Mouse (Mus musculus): ENCODE results near the gene Fgfr2. TPM values are rescaled to one million over a fixed set of nuclear protein-coding genes. Genes with fewer than 3 reads are reported as not detected.

Gene Fgfr2
- polyA plus RNA-seq, 1 experiment from 2014 or later, result 106 TPM

DNA sequence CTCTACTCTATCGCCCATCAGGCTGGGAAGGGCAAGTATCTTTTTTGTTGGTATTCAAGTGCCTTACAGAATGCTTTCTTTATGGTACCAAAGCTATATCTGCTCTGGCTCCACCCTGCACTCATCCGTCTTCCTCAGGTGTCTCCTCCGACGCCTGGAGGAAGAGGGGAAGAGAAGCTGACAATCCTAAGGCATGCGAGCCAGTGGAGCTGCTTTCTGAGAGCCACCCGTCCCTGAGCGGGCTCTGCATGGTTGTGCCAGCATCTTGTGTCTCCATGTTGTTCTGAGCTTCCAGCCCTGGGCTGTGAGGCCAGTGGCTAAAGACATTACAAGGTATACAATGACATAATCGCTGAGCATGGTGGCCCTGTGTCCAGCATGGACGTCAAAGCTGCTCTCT is 388.9 kb downstream of the Fgfr2 start:
- no peaks in the 10 kb centered on the region for H3K27me3 ChIP-seq (replicated peaks; ENCODE audit: control insufficient read depth, insufficient read depth, low read length)
- no peak for ATAC-seq (ENCODE audit: low read depth)
- H3K27ac ChIP-seq (replicated peaks; ENCODE audit: low read depth, low read length), result no peak overlapping the region
- no peaks in the 10 kb centered on the region for H3K9me3 ChIP-seq (ENCODE audit: control insufficient read depth, low read length)
- H3K36me3 ChIP-seq (ENCODE audit: control insufficient read depth, insufficient read depth, low read length), result no peaks in the 10 kb centered on the region; the same call in 1 of the 2 replicates
- WGBS, result 88% methylated on average over 9 of the region's 9 CpGs
- H3K4me2 ChIP-seq (ENCODE audit: low read depth, low read length), result no peak overlapping the region
- H3K4me3 ChIP-seq (ENCODE audit: low read depth, low read length), result no peak overlapping the region
- H3K9ac ChIP-seq (ENCODE audit: low read depth, low read length), result no peak overlapping the region
- DNase-seq (ENCODE audit: low spot score), result no peak
- peaks cover 21% of the 10 kb centered on the region for H3K4me1 ChIP-seq (ENCODE audit: control insufficient read depth, insufficient read depth, low read length)

DNA sequence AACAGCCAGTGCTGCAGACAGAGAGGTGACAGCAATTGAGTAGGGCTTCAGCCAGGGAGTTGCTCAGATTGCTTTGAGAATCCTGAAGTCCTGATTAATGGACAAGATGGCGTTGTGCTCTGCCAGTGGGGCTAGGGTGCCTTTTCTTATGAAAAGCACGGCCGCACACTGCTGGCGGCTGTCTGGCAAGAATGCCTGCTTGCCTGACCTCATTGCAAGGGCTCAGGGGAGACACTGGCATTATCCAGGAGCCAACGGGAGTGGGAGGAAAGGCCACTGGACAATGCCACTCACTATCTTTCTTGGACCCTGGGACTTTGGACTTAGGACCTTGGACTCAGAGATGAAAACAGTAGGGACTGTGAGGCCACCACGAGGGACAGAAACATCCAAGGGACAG is 389.6 kb downstream of the Fgfr2 start:
- no peak for DNase-seq (ENCODE audit: low spot score)
- H3K27ac ChIP-seq (replicated peaks; ENCODE audit: low read depth, low read length), result no peak overlapping the region
- H3K4me3 ChIP-seq (ENCODE audit: low read depth, low read length), result no peak overlapping the region
- 81% methylated on average over 6 of the region's 6 CpGs for WGBS
- H3K27me3 ChIP-seq (replicated peaks; ENCODE audit: control insufficient read depth, insufficient read depth, low read length), result no peaks in the 10 kb centered on the region
- H3K9ac ChIP-seq (ENCODE audit: low read depth, low read length), result no peak overlapping the region
- no peaks in the 10 kb centered on the region; the same call in 1 of the 2 replicates for H3K36me3 ChIP-seq (ENCODE audit: control insufficient read depth, insufficient read depth, low read length)
- no peak overlapping the region for H3K4me2 ChIP-seq (ENCODE audit: low read depth, low read length)
- peaks cover 21% of the 10 kb centered on the region for H3K4me1 ChIP-seq (ENCODE audit: control insufficient read depth, insufficient read depth, low read length)
- no peaks in the 10 kb centered on the region for H3K9me3 ChIP-seq (ENCODE audit: control insufficient read depth, low read length)
- no peak for ATAC-seq (ENCODE audit: low read depth)

DNA sequence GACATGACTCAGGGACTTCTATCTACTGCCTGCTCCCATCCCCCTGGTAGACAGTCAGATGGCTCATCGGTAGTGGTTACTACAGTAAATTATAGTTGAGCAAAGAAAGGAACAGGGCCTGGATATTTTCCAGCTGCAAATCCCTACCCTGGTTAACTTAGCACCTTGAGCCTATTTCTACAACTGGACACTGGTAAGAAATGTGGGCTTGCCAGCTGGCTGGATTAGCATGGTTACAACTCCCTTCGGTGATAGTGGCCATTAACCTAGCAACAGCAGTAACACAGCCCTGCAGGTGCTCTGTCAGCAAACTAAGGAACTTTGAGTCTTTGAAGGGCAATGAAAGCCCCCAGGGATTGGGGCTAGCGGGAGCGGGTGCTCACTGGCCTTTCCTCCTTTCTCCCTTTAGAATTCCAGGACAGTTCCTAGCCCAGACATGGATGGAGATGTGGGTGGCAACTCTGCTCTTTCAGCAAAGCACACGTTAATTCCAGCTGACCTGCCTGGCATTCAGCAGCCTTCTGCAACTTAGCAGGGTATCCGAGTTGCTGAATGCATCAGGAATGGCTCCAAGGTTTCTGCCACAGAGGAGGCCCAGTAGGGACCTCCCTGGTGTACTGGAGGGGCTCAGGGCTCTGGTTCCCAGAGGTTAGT is 390.9 kb downstream of the Fgfr2 start:
- Histone ChIP-seq H3K27ac (replicated peaks; ENCODE audit: low read depth, low read length) (no peak overlapping the region), H3K4me1 (ENCODE audit: control insufficient read depth, insufficient read depth, low read length) (peaks cover 21% of the 10 kb centered on the region)

DNA sequence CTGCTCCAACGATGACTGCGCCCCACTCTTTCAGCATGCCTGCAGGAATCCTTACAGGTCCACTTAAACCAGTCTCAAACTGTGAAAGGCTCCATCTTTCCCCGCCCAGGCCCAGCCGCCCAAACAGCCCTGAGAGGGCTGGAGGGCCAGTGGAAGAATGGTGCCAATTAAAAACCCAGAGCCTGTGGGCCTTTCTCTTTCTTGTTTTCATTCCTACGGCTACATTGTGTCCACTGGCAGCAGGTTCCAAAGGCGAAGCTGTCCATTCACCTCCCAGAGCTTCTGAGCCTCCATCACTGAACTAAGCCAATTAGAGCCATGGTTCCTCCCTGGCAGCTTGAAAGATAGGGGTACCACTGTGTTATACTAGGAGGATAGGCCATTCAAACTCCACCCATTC is 391.6 kb downstream of the Fgfr2 start:
- Histone ChIP-seq H3K4me3 (ENCODE audit: low read depth, low read length) (no peak overlapping the region), H3K36me3 (ENCODE audit: control insufficient read depth, insufficient read depth, low read length) (no peaks in the 10 kb centered on the region; the same call in 1 of the 2 replicates), H3K9me3 (ENCODE audit: control insufficient read depth, low read length) (no peaks in the 10 kb centered on the region), H3K9ac (ENCODE audit: low read depth, low read length) (no peak overlapping the region), H3K4me1 (ENCODE audit: control insufficient read depth, insufficient read depth, low read length) (peaks cover 18% of the 10 kb centered on the region), H3K27ac (replicated peaks; ENCODE audit: low read depth, low read length) (no peak overlapping the region), H3K4me2 (ENCODE audit: low read depth, low read length) (no peak overlapping the region), H3K27me3 (replicated peaks; ENCODE audit: control insufficient read depth, insufficient read depth, low read length) (no peaks in the 10 kb centered on the region)
- no peak for DNase-seq (ENCODE audit: low spot score)
- ATAC-seq (ENCODE audit: low read depth), result no peak
- WGBS, result 65% methylated on average over 6 of the region's 6 CpGs

More for the DNA sequence above, 390.9 kb downstream of the Fgfr2 start:
- no peaks in the 10 kb centered on the region for H3K9me3 ChIP-seq (ENCODE audit: control insufficient read depth, low read length)
- no peak overlapping the region for H3K4me3 ChIP-seq (ENCODE audit: low read depth, low read length)
- no peak for ATAC-seq (ENCODE audit: low read depth)
- DNase-seq (ENCODE audit: low spot score), result no peak
- no peaks in the 10 kb centered on the region for H3K27me3 ChIP-seq (replicated peaks; ENCODE audit: control insufficient read depth, insufficient read depth, low read length)
- 66% methylated on average over 6 of the region's 6 CpGs for WGBS
- no peak overlapping the region for H3K9ac ChIP-seq (ENCODE audit: low read depth, low read length)
- H3K4me2 ChIP-seq (ENCODE audit: low read depth, low read length), result no peak overlapping the region
- no peaks in the 10 kb centered on the region; the same call in 1 of the 2 replicates for H3K36me3 ChIP-seq (ENCODE audit: control insufficient read depth, insufficient read depth, low read length)

DNA sequence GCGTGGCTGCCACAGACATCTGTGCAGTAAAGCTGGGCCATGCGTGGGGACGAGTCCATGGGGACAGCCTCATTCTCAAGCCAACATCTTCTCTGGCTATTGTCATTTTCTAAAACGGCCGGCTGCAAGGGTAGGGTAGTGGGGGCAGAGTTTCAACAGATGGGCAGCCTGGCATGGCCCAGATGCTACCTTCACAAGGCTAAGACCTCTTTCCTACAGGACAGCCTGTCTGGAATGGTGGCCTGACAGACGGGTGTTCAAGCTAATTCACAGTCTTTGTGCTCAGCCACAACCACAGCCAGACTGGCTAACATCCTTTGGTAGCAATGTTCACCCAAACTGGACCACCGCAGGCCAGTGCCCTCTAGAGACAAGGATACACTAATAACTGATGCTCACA is 392.6 kb downstream of the Fgfr2 start:
- H3K4me1 ChIP-seq (ENCODE audit: control insufficient read depth, insufficient read depth, low read length), result peaks cover 9% of the 10 kb centered on the region
- no peak overlapping the region for H3K9ac ChIP-seq (ENCODE audit: low read depth, low read length)
- ATAC-seq (ENCODE audit: low read depth) (no peak), DNase-seq (ENCODE audit: low spot score) (no peak)
- H3K36me3 ChIP-seq (ENCODE audit: control insufficient read depth, insufficient read depth, low read length), result no peaks in the 10 kb centered on the region; the same call in 1 of the 2 replicates
- no peak overlapping the region for H3K4me3 ChIP-seq (ENCODE audit: low read depth, low read length)
- no peak overlapping the region for H3K27ac ChIP-seq (replicated peaks; ENCODE audit: low read depth, low read length)
- H3K27me3 ChIP-seq (replicated peaks; ENCODE audit: control insufficient read depth, insufficient read depth, low read length), result no peaks in the 10 kb centered on the region
- H3K9me3 ChIP-seq (ENCODE audit: control insufficient read depth, low read length), result no peaks in the 10 kb centered on the region
- 85% methylated on average over 7 of the region's 7 CpGs for WGBS
- H3K4me2 ChIP-seq (ENCODE audit: low read depth, low read length), result no peak overlapping the region

DNA sequence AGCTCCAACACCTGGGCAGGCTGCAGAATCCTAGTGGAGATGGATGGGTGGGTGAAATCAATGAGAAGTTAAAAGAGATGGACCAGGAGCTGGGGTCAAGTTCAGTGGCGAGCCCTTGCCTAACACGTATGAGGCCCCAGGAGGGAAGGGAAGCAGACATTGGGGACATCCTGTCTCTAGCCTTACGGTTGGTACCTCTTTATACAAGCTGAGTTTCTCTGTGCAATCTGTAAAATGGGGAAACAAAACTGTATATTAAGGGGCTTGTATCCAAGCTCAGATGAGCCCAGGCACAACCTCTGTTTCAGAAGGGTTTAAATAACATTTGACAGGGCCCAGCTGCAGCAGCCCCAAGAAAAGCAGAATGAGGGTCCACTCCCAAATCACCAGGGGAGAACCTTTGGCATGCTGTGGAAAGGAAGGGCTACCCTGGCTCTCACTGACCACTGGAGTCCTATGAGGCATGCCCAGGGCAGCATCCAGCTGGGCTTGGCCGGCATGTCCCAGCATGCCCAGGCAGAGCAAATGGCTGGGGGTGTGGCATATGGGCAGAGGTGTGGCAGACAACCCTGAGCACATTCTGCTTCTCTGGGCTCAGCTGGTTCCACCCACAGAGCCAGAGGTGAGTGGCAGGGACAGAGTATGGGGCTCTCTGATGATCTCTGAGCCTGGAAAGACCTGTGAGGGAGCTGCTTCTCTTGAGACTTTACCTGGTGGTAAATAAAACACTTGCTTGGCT is 393.9 kb downstream of the Fgfr2 start:
- H3K27ac ChIP-seq (replicated peaks; ENCODE audit: low read depth, low read length), result no peak overlapping the region
- 82% methylated on average over 4 of the region's 4 CpGs for WGBS
- no peaks in the 10 kb centered on the region; the same call in 1 of the 2 replicates for H3K36me3 ChIP-seq (ENCODE audit: control insufficient read depth, insufficient read depth, low read length)
- no peak overlapping the region for H3K4me3 ChIP-seq (ENCODE audit: low read depth, low read length)
- no peak overlapping the region for H3K4me2 ChIP-seq (ENCODE audit: low read depth, low read length)
- H3K9me3 ChIP-seq (ENCODE audit: control insufficient read depth, low read length), result no peaks in the 10 kb centered on the region
- DNase-seq (ENCODE audit: low spot score) (no peak), ATAC-seq (ENCODE audit: low read depth) (no peak)
- no peaks in the 10 kb centered on the region for H3K27me3 ChIP-seq (replicated peaks; ENCODE audit: control insufficient read depth, insufficient read depth, low read length)
- no peak overlapping the region for H3K9ac ChIP-seq (ENCODE audit: low read depth, low read length)
- H3K4me1 ChIP-seq (ENCODE audit: control insufficient read depth, insufficient read depth, low read length), result peaks cover 10% of the 10 kb centered on the region

DNA sequence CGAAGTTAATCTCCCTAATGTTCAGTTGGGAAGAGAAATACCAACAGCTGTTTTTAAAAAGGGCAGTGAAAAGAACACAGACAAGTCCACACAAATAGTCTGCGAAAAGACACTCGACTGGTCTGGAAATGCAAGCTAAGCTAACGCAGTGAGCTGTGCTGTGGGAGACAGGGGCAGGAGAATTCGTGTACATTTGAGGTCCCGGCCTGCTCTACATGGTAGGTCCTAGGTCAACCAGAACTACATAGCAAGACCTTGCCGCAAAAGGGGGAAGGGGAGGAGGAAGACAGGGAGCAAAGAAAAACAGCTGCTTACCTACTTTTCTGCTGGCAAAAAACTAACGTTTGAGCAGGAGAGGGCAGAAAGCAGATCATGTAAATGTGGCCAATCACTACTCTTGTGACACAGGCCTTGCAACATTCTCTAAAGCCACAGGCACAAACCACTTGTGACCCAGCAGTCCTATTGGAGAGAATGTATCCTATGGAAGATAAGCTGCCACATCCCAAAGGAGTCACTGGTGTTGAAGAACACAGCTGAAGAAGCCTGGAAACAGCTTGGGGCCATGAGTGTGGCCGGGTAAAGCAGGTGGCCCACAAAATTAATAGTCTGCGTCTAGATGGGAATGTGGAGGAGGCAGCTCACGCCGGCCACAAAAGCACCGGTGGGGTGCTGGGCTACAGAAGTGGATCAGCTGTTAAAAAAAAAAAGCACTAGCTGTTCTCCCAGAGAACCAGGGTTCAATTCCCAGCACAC is 396.9 kb downstream of the Fgfr2 start:
- WGBS, result 59% methylated on average over 13 of the region's 13 CpGs
- DNase-seq (ENCODE audit: low spot score), result peak; percentile 46
- Histone ChIP-seq H3K4me1 (ENCODE audit: control insufficient read depth, insufficient read depth, low read length) (peaks cover 7% of the 10 kb centered on the region), H3K27me3 (replicated peaks; ENCODE audit: control insufficient read depth, insufficient read depth, low read length) (no peaks in the 10 kb centered on the region), H3K36me3 (ENCODE audit: control insufficient read depth, insufficient read depth, low read length) (no peaks in the 10 kb centered on the region; the same call in 1 of the 2 replicates), H3K9ac (ENCODE audit: low read depth, low read length) (no peak overlapping the region), H3K27ac (replicated peaks; ENCODE audit: low read depth, low read length) (peak overlapping the region; percentile 16), H3K4me3 (ENCODE audit: low read depth, low read length) (no peak overlapping the region), H3K4me2 (ENCODE audit: low read depth, low read length) (no peak overlapping the region), H3K9me3 (ENCODE audit: control insufficient read depth, low read length) (no peaks in the 10 kb centered on the region)
- peak; percentile 64; the same call in 1 of the 2 replicates for ATAC-seq (ENCODE audit: low read depth)

DNA sequence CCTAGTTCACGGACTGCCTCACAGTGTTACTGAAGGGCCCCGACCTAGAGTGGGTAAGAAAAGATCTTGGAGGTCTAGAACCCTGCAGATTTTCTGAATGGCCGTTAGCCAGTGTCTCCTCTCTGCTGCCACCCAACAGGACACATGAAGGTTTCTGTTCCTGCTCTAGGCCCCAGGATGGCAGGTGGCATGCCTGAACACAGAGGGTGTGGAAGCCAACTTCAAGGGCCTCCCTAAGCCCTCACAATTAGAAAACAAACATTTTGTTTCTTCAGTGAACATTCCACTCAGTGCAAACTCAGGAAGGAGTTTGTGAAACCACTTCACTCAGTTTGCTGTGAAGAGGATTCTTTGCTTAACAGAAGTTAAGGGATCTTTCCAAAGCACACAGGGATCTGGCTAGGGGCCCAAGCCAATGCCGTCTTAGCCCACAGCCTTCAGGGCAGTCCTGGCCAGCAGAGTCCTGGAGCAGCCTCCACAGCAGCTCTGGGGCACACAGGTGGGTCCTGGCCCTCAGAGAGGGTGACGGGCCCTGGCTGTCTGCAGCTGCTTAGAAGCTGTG is 398.6 kb downstream of the Fgfr2 start:
- Histone ChIP-seq H3K27me3 (replicated peaks; ENCODE audit: control insufficient read depth, insufficient read depth, low read length) (no peaks in the 10 kb centered on the region), H3K4me2 (ENCODE audit: low read depth, low read length) (no peak overlapping the region), H3K4me1 (ENCODE audit: control insufficient read depth, insufficient read depth, low read length) (peaks cover 7% of the 10 kb centered on the region), H3K36me3 (ENCODE audit: control insufficient read depth, insufficient read depth, low read length) (no peaks in the 10 kb centered on the region; the same call in 1 of the 2 replicates), H3K9ac (ENCODE audit: low read depth, low read length) (no peak overlapping the region), H3K9me3 (ENCODE audit: control insufficient read depth, low read length) (no peaks in the 10 kb centered on the region), H3K4me3 (ENCODE audit: low read depth, low read length) (no peak overlapping the region), H3K27ac (replicated peaks; ENCODE audit: low read depth, low read length) (no peak overlapping the region)
- DNase-seq (ENCODE audit: low spot score) (no peak), ATAC-seq (ENCODE audit: low read depth) (no peak)
- 85% methylated on average over 5 of the region's 5 CpGs for WGBS
